Mouse (Mus musculus): ENCODE results near the gene Arpp21.

DNA sequence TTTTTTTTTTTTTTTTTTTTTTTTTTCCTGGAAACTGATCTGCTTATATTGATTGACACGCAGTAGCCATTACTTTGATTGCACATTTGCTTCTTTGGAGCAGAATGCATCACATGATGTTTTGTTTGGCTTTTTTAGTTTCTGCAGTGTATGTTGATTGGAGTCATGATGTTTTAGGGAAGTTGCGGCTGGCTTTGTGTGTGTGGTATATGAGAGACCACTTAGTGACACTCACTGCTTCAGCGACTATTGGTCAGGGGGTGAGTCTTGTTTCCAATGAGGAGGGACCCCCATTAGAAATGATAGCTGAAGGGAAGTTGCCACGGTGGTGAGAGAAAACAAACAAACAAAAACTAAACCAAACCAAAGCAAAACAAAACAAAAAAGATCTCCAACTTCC lies 55.7 kb downstream of the Arpp21 start:
- TF ChIP-seq CTCF (IDR thresholded peaks at IDR 0.05; ENCODE audit: control insufficient read depth, insufficient read depth, insufficient replicate concordance, low read depth, low read length) = no peak
- no peak for TF ChIP-seq POLR2A (IDR thresholded peaks at IDR 0.05; ENCODE audit: control insufficient read depth, low read depth, low read length)

Data from testis, adult 2 months (tissue).